Mouse (Mus musculus): ENCODE measurements around the gene Gen1.

The Gen1 gene

GRCm38 (mm10) chr12:11265382-11266281, at the start of gene Gen1, which contains the start of gene Smc6:
TSS of gene Gen1 (minus strand) at chr12:11265801.
TSS of gene Smc6 (plus strand) at chr12:11265886.
- peak; percentile 98 for DNase-seq (ENCODE audit: extremely low read depth, insufficient read length, low spot score)

- no peak for DNase-seq (ENCODE audit: extremely low read depth, insufficient read length, low spot score)
Measured at GRCm38 (mm10) chr12:11313840-11314239, 48.2 kb upstream of the Gen1 start.

- no peak for DNase-seq (ENCODE audit: extremely low read depth, insufficient read length, low spot score)
Measured at GRCm38 (mm10) chr12:11311106-11311505, 45.5 kb upstream of the Gen1 start.

- DNase-seq (ENCODE audit: extremely low read depth, insufficient read length, low spot score): no peak
Measured at GRCm38 (mm10) chr12:11306753-11307645, 41.4 kb upstream of the Gen1 start.

GRCm38 (mm10) chr12:11300858-11301257, 35.3 kb upstream of the Gen1 start:
- no peak for DNase-seq (ENCODE audit: extremely low read depth, insufficient read length, low spot score)

GRCm38 (mm10) chr12:11286382-11286781, 20.8 kb upstream of the Gen1 start:
- no peak for DNase-seq (ENCODE audit: extremely low read depth, insufficient read length, low spot score)

GRCm38 (mm10) chr12:11281584-11281983, 16.0 kb upstream of the Gen1 start:
- DNase-seq (ENCODE audit: extremely low read depth, insufficient read length, low spot score): no peak

GRCm38 (mm10) chr12:11279886-11280285, 14.3 kb upstream of the Gen1 start:
- DNase-seq (ENCODE audit: extremely low read depth, insufficient read length, low spot score): no peak

GRCm38 (mm10) chr12:11277207-11277606, 11.6 kb upstream of the Gen1 start:
- DNase-seq (ENCODE audit: extremely low read depth, insufficient read length, low spot score): no peak

- no peak for DNase-seq (ENCODE audit: extremely low read depth, insufficient read length, low spot score)
Measured at GRCm38 (mm10) chr12:11276632-11277031, 11.0 kb upstream of the Gen1 start.

- DNase-seq (ENCODE audit: extremely low read depth, insufficient read length, low spot score): peak; percentile 50
Measured at GRCm38 (mm10) chr12:11273185-11273584, 7.6 kb upstream of the Gen1 start.

- DNase-seq (ENCODE audit: extremely low read depth, insufficient read length, low spot score): no peak
Measured at GRCm38 (mm10) chr12:11272568-11272967, 7.0 kb upstream of the Gen1 start.

GRCm38 (mm10) chr12:11267030-11267429, 1.4 kb upstream of the Gen1 start:
- peak; percentile 6 for DNase-seq (ENCODE audit: extremely low read depth, insufficient read length, low spot score)

GRCm38 (mm10) chr12:11266282-11266985, 833 bp upstream of the Gen1 start:
- no peak for DNase-seq (ENCODE audit: extremely low read depth, insufficient read length, low spot score)

- peak; percentile 4 for DNase-seq (ENCODE audit: extremely low read depth, insufficient read length, low spot score)
Measured at GRCm38 (mm10) chr12:11264895-11265294, 706 bp downstream of the Gen1 start.

GRCm38 (mm10) chr12:11250322-11250721, 15.3 kb downstream of the Gen1 start:
- no peak for DNase-seq (ENCODE audit: extremely low read depth, insufficient read length, low spot score)

- no peak for DNase-seq (ENCODE audit: extremely low read depth, insufficient read length, low spot score)
Measured at GRCm38 (mm10) chr12:11247460-11247859, 18.1 kb downstream of the Gen1 start.

GRCm38 (mm10) chr12:11235996-11236395, 29.6 kb downstream of the Gen1 start:
- DNase-seq (ENCODE audit: extremely low read depth, insufficient read length, low spot score): no peak

GRCm38 (mm10) chr12:11230267-11230666, 35.3 kb downstream of the Gen1 start:
- no peak for DNase-seq (ENCODE audit: extremely low read depth, insufficient read length, low spot score)

GRCm38 (mm10) chr12:11226529-11227268, 38.9 kb downstream of the Gen1 start:
- DNase-seq (ENCODE audit: extremely low read depth, insufficient read length, low spot score): no peak

Measured in 3134 (cell line).